Mouse (Mus musculus): ENCODE measurements around the gene Prdm16. TPM values are rescaled to one million over a fixed set of nuclear protein-coding genes. Genes with fewer than 3 reads are reported as not detected.

Prdm16 gene
- total RNA-seq, 2 experiments from 2014 or later = 9.4 to 11.8 TPM

DNA sequence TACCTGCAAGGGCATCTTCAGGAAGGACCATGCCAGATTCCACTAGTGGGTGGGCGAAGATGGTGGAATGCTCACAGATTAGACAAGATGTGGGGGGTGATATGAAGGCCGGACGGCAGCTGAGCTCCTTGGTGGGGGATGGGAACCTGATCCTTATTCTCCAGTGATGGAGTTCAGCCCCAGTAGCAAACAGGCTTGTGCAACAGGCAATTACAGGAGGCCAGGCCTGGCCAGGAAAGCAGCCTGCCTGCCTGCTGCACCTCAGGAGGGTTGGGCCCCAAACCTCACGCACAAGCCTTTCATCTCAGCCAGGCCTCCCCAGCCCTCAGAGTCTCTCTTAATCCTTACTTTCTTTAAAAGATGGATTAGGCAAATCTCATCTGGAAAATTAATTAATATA, 124.9 kb downstream of the Prdm16 start:
- DNase-seq = no peak

GRCm38 (mm10) chr4:154506774-154507435, 129.8 kb downstream of the Prdm16 start:
- peak; percentile 48 to 57 for DNase-seq

- DNase-seq = no peak
These were observed 131.4 kb downstream of the Prdm16 start for GRCm38 (mm10) chr4:154505313-154505712.

- no peak for DNase-seq
These were observed 133.3 kb downstream of the Prdm16 start for GRCm38 (mm10) chr4:154503260-154503829.

- DNase-seq = no peak
These were observed 134.2 kb downstream of the Prdm16 start for GRCm38 (mm10) chr4:154502403-154503000.

DNA sequence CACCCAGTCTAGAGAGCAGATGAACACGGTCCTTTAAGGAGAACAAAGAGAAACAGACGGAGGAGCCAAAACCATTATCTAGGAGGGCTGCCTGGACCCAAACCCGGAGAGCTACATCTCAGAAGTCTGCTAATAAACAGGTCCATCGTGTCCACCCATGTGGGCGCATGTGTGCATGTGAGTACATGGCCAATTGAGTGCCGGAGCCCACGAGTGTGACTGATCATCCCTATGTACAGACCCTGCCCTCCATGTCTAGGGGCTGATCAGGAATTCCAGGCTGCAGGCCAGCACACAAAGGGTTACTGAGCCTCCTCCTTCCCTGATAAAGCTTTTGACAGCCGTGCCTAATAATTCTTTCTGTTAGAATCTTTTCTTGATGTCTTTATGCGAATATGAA, 136.0 kb downstream of the Prdm16 start:
- no peak for DNase-seq

GRCm38 (mm10) chr4:154499701-154500523, 136.8 kb downstream of the Prdm16 start:
- DNase-seq = peak; percentile 80 to 86

GRCm38 (mm10) chr4:154497423-154498175, 139.1 kb downstream of the Prdm16 start:
- no peak for DNase-seq

GRCm38 (mm10) chr4:154496991-154497390, 139.7 kb downstream of the Prdm16 start:
- DNase-seq = peak; percentile 73 to 84

GRCm38 (mm10) chr4:154496522-154496921, 140.2 kb downstream of the Prdm16 start:
- DNase-seq = no peak

DNA sequence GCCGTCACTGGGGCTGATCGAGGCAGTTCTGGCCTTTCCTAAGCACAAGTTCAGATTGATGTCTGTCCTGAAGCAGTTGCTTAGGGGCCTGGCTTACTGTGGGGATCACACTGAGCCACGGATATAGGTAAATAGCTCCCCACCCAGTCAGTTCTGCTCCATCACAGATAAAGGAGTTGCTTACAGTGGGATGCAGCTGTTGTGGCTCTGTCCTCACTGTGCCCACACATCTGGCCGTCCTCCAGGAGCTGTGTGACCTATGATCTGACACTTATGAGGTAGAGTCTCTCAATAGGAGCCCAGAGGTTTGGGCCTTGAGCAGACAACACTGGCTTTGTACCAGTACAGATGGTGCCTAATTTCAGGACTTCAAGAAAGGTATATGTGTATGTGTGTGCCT, 142.7 kb downstream of the Prdm16 start:
- DNase-seq = no peak

DNA sequence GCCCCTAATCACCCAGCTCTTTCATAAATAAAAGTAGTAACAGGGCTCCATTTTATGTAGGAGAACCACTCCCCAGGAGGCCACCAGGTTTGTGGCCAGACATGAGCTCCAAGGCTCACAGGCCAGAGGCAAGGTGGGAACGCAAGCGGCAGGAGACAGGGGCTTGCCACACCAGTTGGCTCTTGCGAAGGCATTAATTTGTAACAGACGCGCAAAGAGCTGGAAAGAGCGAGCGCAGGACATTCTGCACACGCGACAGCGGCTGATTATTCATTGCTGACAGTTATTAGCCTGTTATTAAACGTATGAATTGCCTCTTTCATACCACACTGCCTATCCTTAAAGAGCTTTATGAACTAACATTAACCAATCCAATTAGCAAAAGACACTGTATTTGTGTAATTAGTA, 144.0 kb downstream of the Prdm16 start:
- no peak for DNase-seq

DNA sequence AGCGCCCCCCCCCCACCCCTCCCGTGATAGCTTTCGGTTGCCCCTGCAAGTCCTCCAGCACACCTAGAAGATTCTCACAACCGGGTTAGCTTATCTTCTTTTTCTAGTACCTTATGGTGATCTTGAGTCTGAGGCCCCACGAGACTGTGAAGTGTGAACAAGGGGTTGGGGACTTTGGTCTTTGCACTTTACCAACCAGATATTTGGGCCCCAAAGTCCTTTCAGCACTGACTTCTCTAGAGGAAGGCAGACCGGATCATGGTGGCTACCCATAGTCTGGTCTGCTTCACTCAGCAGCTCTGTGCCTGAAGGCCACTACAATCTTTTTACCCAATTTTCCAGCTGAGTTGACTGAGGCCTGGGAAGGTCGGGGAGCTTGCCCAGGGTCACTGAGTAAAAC, 144.4 kb downstream of the Prdm16 start:
- no peak for DNase-seq

- no peak for DNase-seq
These were observed 148.6 kb downstream of the Prdm16 start for GRCm38 (mm10) chr4:154488031-154488430.

DNA sequence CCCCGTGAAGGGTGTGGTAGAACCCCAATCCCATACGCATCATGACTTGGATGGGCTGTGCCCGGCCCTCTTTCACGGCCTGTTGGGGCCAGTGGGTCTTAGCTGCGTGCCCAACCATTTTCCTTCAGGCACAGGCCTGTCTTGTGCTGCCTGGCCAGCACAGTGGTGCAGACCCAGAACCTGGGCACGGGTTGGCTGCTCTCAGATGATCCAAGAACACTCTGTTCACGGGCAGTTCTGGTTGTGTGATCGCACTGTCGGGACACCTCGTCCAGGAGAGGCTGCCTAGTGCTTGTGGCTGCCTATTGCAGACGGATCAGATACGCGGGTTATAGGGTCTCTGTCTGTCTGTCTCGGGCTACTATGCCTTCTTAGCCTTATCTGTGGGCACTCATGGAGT, 154.0 kb downstream of the Prdm16 start:
- no peak for DNase-seq

DNA sequence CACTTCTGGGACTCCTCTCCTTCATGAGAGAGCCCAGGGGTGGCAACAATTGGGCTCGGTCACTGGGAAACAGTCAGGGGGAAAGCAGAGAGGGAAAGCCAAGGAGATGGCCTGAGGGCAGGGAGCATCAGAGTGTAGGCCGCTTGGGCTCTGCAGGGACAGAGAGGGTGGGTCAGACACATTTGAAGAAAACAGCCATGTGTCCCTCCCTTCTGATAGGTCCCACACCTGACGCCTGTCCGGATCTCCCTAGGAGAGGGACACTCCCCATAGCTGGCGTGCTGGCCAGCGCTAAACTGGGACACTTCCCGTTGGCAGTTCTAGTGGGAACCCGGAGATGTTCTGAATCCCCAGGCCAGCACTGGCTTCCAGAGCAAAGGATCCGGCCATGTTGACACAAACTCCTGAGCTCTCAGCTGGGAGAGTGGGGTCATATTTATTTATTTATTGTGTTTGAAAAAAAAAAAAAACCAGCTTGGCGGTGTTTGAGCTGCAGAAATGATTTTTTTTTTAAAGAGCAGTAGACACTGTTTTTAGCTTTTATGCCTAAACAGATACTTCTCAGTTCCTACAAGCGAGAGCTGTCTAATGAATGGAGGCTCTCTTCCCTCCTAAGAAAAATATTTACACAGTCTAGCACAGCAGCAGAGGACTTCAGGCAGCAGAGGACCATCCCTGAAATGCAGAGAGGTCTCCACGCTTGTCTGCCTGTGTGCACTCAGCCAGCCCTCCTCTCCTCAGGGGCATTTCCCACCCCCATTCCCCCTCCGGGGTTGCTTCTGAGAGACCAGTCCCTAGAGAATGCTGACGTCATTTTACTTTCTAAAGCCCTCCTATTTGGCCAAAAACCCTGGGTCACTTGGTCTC, 154.7 kb downstream of the Prdm16 start:
- peak in 1 of 2 experiments; percentile 47 for DNase-seq

DNA sequence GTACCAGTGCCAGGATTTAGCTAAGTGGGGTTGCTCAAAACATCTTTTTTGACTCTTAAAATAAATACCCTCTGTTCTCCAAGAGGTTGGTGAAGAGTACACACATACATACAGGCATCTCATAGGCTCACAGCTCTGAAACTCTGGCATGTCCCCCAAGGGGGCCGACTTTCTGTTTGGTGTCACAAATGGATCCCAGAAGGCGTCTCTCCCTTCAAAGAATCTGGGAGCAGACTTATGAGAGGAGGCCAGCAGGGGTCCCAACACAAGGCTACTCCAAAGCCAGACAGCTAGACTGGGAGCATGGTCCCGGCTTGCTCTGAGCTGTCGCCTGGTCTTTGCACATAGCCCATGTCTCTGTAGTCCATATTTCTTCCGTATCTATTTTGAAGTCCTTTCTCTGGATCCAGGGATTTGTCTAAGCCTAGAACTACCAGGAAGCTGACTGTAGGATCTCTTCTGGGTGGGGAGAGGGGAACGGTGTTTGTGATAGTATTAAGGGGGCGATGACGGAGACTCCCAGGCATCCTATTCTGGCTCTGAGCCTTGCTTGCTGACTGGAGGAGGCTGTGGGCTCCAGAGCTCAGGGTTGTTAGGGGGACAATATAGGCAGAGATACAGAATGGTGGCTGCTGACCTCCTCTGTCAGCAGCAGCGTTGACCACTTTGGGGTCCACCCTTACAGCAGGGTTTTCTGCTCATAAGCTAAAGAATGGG, 156.0 kb downstream of the Prdm16 start:
- no peak for DNase-seq

DNA sequence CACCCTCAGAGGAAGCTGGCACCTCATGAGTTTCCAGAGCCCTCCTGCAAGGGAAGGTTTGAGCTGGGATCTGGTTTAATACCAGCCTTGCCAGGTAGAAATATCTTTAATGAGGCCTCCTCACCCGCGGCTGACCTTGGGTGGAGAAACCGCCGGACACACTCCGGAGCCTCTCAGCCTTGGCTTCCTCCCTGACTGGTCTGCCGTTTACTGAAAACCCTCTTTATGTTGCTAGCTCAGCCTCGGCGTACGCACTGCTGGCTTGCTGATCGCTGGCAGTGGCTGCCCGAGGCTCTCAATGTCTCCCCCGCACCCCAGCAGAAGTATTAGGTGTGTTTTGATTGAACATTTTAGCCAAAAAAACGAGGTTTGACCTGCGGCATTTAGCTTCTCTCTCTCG, 156.5 kb downstream of the Prdm16 start:
- DNase-seq = no peak

- DNase-seq = no peak
These were observed 157.6 kb downstream of the Prdm16 start for GRCm38 (mm10) chr4:154478933-154479613.

All from layer of hippocampus, postnatal 36 days (tissue).